Mouse (Mus musculus): ENCODE results near the gene Limch1. TPM values are rescaled to one million over a fixed set of nuclear protein-coding genes. Genes with fewer than 3 reads are reported as not detected.
A peak's percentile ranks its signal among the peaks of the same experiment; 100 is the strongest.

Gene Limch1
- total RNA-seq, 2 experiments from 2014 or later, result 69.5 to 100 TPM

GRCm38 (mm10) chr5:66979332-66980218 is 233.9 kb downstream of the Limch1 start:
- peak; percentile 57 for DNase-seq

- DNase-seq, result peak; percentile 28
These were observed 235.2 kb downstream of the Limch1 start for GRCm38 (mm10) chr5:66980862-66981261.

DNA sequence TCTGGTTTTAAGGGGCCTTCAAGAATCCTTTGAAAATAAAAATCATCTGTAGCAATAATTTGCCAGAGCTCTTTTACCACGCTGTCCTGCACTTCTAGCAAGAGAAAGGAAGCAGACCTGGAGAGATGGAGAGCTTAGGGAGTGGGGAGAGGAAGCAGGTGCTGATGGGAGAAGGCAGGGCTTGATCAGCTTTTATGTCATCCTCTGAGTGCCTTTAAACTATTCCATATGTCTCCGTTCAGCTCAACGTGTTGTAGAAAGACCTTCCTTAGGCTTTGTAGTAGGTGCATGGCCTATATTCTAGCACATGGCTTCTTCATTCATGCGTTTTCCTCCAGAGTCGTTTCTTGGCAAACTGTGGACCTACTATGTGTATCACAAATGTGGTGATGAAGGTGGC is 237.5 kb downstream of the Limch1 start:
- no peak for DNase-seq

- peak; percentile 44 for DNase-seq
These were observed 243.3 kb downstream of the Limch1 start for GRCm38 (mm10) chr5:66988926-66989325.

DNA sequence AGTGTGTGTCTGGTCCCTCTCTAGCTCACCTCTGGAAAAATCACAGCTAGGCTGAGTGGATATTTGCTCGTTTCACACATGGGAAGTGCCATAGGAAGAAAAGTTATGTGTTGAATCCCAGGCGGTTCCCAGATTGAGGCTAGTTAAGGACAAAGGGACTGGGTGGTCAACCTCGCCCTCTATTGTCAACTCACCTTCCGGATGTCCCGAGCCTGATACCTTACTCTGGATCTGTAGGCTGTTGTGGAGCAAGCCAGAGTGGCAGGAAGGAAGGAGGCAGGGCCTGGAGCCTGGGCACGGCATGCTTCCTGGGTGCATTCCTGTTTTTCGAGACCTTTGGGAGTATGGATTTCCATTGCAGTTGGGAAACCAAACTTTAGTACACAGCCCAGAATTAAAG is 243.9 kb downstream of the Limch1 start:
- no peak for DNase-seq

- no peak for DNase-seq
These were observed 246.8 kb downstream of the Limch1 start for GRCm38 (mm10) chr5:66992401-66992800.

DNA sequence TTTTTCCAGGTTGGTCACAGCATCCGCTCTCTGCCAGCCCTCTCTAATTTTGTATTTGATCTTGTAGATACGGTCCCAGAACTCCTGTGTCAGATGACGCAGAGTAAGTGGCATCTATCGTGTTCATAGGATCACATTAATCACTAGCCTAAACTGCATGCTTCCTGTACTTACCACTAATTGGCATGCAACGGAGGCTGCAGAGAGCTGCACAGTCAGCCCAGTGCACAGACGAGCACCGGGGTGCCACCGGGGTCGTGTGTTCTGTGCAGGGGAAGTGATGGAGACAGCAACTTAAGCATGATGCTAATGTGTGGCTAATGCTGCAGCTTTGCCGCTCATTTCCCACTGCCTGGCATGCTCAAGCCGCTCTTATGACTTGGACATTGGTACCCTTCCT is 247.4 kb downstream of the Limch1 start:
- no peak for DNase-seq

DNA sequence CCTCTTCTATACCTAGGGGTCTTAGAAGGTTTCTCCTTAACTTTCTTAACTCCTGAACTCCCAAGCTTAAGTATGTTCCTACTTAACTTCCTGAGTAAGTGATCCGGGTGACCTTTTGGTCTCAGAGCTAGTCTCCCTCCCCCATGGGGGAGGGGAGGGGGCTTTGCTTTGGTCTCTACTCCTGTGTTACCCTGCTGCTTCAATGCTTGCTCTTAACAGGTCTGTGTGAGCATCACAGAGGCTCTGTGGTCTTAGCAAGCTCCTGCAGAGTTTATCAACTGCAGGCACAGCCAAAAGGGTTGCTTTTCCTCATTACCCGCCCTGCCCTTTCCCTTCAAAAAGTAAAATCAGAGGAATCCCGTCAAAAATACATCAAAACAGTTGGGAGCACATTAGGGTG is 250.5 kb downstream of the Limch1 start:
- no peak for DNase-seq

DNA sequence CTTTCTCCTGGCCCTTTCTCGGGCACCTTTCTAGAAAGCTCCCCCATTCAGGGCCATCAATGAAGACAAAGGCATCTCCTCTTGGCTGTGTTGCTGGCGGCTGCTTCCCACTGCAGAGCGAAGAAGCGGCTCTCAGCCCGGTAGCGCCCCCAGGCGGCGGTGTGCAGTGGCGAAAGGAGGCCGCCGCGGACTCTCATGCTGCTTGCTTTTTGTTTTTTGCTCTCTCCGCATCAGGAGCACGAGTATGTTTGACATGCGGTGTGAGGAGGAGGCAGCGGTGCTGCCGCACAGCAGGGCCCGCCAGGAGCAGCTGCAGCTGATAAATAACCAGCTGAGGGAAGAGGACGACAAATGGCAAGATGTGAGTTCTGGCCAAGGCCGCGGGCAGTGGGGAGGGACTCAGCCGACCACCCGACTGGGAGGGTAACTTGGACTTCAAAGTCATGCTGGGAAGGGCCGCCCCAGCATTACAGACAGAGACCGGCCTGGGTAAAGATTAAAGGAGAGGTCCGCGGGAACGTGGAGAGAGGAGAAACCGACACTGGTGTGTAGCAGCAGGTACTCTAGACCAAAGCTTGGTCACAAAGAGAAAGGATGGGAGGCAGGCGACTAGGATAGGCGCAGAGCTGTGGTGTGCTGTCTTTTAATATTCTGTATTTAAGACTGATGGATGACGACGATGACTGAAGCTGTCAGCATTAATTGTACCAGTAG is 251.4 kb downstream of the Limch1 start:
- peak; percentile 92 for DNase-seq

- no peak for DNase-seq
These were observed 251.9 kb downstream of the Limch1 start for GRCm38 (mm10) chr5:66997600-66997930.

DNA sequence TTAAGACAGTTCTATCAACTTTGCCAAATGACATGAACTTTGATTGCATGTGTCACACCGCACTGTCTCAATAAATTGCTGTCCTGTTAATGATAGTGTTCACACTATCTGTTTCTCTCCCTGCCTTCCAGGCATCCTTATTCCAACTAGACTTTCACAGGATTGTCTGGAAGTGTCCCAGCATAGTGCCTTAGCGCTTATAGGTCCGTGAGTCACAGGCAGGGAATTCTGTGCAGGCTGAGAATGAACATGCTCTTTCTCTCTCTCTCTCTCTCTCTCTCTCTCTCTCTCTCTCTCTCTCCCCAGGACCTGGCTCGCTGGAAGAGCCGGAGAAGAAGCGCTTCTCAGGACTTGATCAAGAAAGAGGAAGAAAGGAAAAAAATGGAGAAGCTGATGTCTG is 252.7 kb downstream of the Limch1 start:
- no peak for DNase-seq

GRCm38 (mm10) chr5:67002346-67002745 is 256.7 kb downstream of the Limch1 start:
- no peak for DNase-seq

GRCm38 (mm10) chr5:67004619-67005018 is 259.0 kb downstream of the Limch1 start:
- no peak for DNase-seq

DNA sequence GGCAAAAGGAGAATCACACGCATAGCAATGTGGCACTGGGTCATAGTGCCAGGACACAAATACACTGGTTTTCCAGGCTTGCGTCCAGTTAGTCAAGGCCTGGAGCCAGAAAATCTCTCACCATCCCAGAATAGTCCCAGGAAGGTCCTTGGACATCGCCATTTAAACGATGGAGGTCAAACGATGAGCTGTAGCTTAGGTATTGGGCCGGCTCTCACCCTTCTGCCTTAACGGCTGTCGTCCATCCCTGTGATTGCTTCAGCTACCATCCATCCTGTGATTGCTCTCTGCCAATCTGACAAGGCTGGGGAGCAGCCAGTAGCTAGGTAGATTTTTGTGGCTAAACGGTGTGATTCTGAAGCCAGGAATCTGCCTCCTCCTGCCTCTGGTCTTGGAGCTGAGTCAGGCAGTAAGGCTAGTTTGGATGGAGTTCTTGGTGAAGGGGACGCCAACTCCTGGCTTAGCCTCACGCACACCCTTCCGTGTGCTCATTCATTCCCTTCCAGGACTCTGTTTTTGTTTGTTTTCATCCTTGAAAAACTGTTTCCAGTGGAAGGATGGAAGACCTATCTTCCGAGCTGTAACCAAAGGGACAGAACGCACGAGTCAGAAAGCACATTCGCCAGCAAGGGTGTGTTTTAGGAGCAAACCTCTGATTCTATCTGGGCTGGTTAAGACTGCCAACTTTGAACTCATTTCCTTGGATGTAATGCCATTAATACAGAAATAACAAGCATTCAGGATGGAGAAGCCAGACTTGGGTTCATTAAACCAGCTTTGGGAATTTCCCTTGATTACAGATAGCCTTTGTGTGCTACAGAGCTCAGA is 265.6 kb downstream of the Limch1 start:
- peak; percentile 77 for DNase-seq

- DNase-seq, result no peak
These were observed 266.4 kb downstream of the Limch1 start for GRCm38 (mm10) chr5:67011985-67012384.

- no peak for DNase-seq
These were observed 268.3 kb downstream of the Limch1 start for GRCm38 (mm10) chr5:67013926-67014325.

- peak; percentile 84 for DNase-seq
These were observed 270.8 kb downstream of the Limch1 start for GRCm38 (mm10) chr5:67016450-67016849.

- no peak for DNase-seq
These were observed 278.9 kb downstream of the Limch1 start for GRCm38 (mm10) chr5:67024459-67025050.

- DNase-seq, result peak; percentile 35
These were observed 279.5 kb downstream of the Limch1 start for GRCm38 (mm10) chr5:67025095-67025494.

DNA sequence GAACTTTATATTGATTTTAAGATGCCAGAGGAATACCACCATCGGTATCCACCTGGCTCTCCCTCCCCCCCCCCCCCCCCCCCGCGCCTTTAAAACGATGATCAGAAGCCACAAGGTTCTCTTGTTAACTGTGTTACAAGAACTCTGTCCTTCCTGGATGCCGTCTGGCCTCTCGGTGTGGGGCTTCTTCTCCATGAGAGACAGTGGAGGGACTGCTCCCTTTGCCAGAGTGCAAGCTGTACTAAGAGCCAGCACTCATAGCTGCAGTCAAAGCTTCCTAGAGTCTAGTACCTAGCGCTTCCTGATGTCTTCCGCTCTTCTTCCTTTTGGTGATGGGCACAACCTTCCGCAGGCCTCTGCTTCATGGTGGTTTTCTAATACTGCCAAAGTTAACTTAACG is 280.0 kb downstream of the Limch1 start:
- DNase-seq, result no peak

DNA sequence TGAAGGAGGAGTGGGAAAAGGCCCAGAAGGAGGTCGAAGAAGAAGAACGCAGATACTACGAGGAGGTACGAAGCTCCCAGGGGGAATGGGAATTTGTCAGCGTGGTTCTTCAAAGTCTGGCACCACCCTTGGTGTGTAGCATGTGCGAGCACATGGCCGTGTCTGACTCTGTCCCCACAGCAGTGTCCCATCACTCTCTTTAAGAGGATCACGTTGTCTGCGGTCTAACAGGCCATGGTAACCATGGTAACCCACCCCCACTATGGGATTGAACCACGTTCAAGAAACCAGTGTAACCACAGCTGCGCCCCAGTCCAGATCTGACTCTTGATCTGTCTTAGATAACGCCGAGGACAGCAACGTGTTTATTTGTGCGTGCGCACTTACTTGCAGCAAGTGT is 283.2 kb downstream of the Limch1 start:
- no peak for DNase-seq

DNA sequence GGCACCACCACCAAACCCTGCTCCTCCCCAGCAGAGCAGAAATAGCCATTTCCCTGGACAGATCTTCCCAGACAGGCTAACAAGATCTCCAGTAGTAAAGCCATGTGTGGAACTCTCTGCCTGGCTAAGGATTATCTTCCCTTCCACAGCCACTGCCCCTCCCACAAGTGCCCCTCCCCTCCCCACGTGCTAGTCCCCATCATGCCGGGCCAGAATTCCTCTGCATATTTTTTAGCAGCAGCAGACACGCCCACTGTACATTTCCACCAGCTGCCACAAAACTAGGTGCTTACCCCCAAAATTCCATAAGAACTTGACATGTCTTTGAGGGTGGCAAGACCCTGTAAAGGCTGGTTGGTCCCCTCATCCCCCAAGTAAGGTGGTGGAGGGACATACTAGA is 284.3 kb downstream of the Limch1 start:
- no peak for DNase-seq

Measured in adrenal gland, postnatal 10 days (tissue).